ENCODE assay signal across 15 mouse cellular contexts in the genomic region with DNA sequence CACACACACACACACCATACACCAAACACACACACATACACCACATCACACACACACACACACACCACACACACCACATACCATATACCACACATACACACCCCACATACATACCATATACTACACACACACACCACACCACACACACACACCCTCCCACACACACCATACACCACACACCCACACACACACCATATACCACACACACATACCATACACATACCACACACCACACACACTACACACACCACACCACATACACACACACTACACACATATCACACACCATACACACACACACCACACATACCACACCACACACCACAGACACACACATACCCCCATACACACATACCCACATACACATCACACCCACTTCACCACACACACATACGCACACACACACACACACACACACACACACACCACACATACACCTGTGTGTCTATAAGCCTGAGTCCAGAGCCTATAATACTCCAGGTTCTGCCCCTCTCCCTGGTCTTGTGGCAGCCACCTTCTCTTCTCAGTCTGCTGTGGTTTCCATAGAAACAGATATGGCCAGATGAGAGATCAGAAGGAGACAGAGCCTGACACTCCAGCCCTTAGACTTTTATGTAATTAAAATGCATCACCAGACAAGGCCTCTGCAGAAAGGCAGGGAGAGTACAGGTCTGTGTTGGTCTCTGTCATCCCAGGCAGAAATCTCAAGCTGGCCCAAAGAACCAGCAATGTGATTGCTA.
DNase-seq lines count a peak whose midpoint lies in the region; ATAC-seq lines count a peak whose summit lies in the region.
"Had no signal": no experiment of that assay in that cellular context is flagged by ENCODE, and none has a peak within 500 bp of the region (broad histone marks: within the 10 kb centered on the region; RNA-seq: fewer than 3 reads in every experiment).

No protein-coding gene starts in this region.

- no peak overlapping the region for H3K9ac ChIP-seq in liver, embryonic 13.5 days
- H3K9ac ChIP-seq in liver, embryonic 12.5 days, result no peak overlapping the region
- H3K9ac ChIP-seq in forebrain, embryonic 12.5 days, result peak overlapping the region; percentile 21; the same call in 1 of the 2 replicates
- H3K9ac ChIP-seq in hindbrain, embryonic 16.5 days (ENCODE audit: low read depth, low read length), result 0 out of 2 replicates have a peak overlapping the region, but pooled peaks have one; percentile 11
- no peak overlapping the region for H3K9ac ChIP-seq in neural tube, embryonic 14.5 days (replicated peaks; ENCODE audit: low read depth, low read length)

- H3K4me3 ChIP-seq in liver, embryonic 13.5 days (replicated peaks), result no peak overlapping the region
- H3K4me3 ChIP-seq in liver, embryonic 12.5 days, result no peak overlapping the region
- no peak overlapping the region for H3K4me3 ChIP-seq in forebrain, embryonic 12.5 days (replicated peaks)
- no peak overlapping the region for H3K4me3 ChIP-seq in hindbrain, embryonic 16.5 days (ENCODE audit: low read length)
- H3K4me3 ChIP-seq in neural tube, embryonic 14.5 days (ENCODE audit: low read depth, low read length), result no peak overlapping the region
- H3K4me3 ChIP-seq: erythroblast, embryonic 14.5 days; myocyte had no signal

- H3K4me1 ChIP-seq in liver, embryonic 13.5 days (replicated peaks), result no peaks in the 10 kb centered on the region
- H3K4me1 ChIP-seq in liver, embryonic 12.5 days, result 0 out of 2 replicates have a peak, but pooled peaks cover 3% of the 10 kb centered on the region
- peaks cover 27% of the 10 kb centered on the region for H3K4me1 ChIP-seq in forebrain, embryonic 12.5 days
- peaks cover 11% of the 10 kb centered on the region for H3K4me1 ChIP-seq in hindbrain, embryonic 16.5 days (ENCODE audit: control insufficient read depth, insufficient read depth, low read depth, low read length)
- H3K4me1 ChIP-seq in neural tube, embryonic 14.5 days (ENCODE audit: control insufficient read depth, insufficient read depth, low read length), result 0 out of 2 replicates have a peak, but pooled peaks cover under 1% of the 10 kb centered on the region

- 53% methylated on average over 1 of the region's 1 CpGs for WGBS in liver, embryonic 13.5 days (ENCODE audit: insufficient replicate concordance)
- WGBS in liver, embryonic 12.5 days (ENCODE audit: insufficient replicate concordance), result 80% methylated on average over 1 of the region's 1 CpGs
- WGBS in forebrain, embryonic 12.5 days, result 79% methylated on average over 1 of the region's 1 CpGs
- 87% methylated on average over 1 of the region's 1 CpGs for WGBS in hindbrain, embryonic 16.5 days
- WGBS in neural tube, embryonic 14.5 days, result 94% methylated on average over 1 of the region's 1 CpGs

- no peaks in the 10 kb centered on the region for H3K36me3 ChIP-seq in liver, embryonic 13.5 days
- no peaks in the 10 kb centered on the region for H3K36me3 ChIP-seq in liver, embryonic 12.5 days
- H3K36me3 ChIP-seq in forebrain, embryonic 12.5 days (replicated peaks), result no peaks in the 10 kb centered on the region
- no peaks in the 10 kb centered on the region for H3K36me3 ChIP-seq in hindbrain, embryonic 16.5 days (ENCODE audit: control insufficient read depth, insufficient read depth, low read length)
- no peaks in the 10 kb centered on the region for H3K36me3 ChIP-seq in neural tube, embryonic 14.5 days (ENCODE audit: control insufficient read depth, insufficient read depth, low read length)

- no peaks in the 10 kb centered on the region for H3K27me3 ChIP-seq in liver, embryonic 13.5 days
- H3K27me3 ChIP-seq in liver, embryonic 12.5 days (replicated peaks), result no peaks in the 10 kb centered on the region
- no peaks in the 10 kb centered on the region for H3K27me3 ChIP-seq in forebrain, embryonic 12.5 days
- no peaks in the 10 kb centered on the region for H3K27me3 ChIP-seq in hindbrain, embryonic 16.5 days (replicated peaks; ENCODE audit: control insufficient read depth, insufficient read depth, low read length)
- H3K27me3 ChIP-seq in neural tube, embryonic 14.5 days (ENCODE audit: control insufficient read depth, insufficient read depth, low read length), result no peaks in the 10 kb centered on the region

- H3K4me2 ChIP-seq in liver, embryonic 13.5 days, result no peak overlapping the region
- no peak overlapping the region for H3K4me2 ChIP-seq in liver, embryonic 12.5 days
- no peak overlapping the region for H3K4me2 ChIP-seq in forebrain, embryonic 12.5 days
- no peak overlapping the region for H3K4me2 ChIP-seq in hindbrain, embryonic 16.5 days (ENCODE audit: low read length)
- H3K4me2 ChIP-seq in neural tube, embryonic 14.5 days (ENCODE audit: low read depth, low read length), result no peak overlapping the region

- no peak for DNase-seq in liver, embryonic 13.5 days
- no peak for DNase-seq in frontal cortex, postnatal 10 days (ENCODE audit: low spot score in 2 of 2)
- DNase-seq: cerebellum, postnatal 14 days; gastrocnemius, postnatal 25 days; heart, postnatal 14 days; kidney, postnatal 25 days; lung, adult 2 months; thymus, postnatal 4 days had no signal

- ATAC-seq in liver, embryonic 13.5 days (ENCODE audit: low read depth), result peak; percentile 43; the same call in 1 of the 2 replicates
- no peak for ATAC-seq in liver, embryonic 12.5 days
- ATAC-seq in forebrain, embryonic 12.5 days (ENCODE audit: low FRiP score), result peak; percentile 37
- peak; percentile 43 for ATAC-seq in hindbrain, embryonic 16.5 days
- peak; percentile 7 for ATAC-seq in neural tube, embryonic 14.5 days (ENCODE audit: low read depth)
- no peak for ATAC-seq in erythroid progenitor cell, adult 5-6 weeks (replicated peaks; ENCODE audit: low FRiP score, poor library complexity, severe bottlenecking)

- no peaks in the 10 kb centered on the region for H3K9me3 ChIP-seq in liver, embryonic 13.5 days (replicated peaks)
- no peaks in the 10 kb centered on the region for H3K9me3 ChIP-seq in liver, embryonic 12.5 days (replicated peaks)
- no peaks in the 10 kb centered on the region for H3K9me3 ChIP-seq in forebrain, embryonic 12.5 days
- H3K9me3 ChIP-seq in hindbrain, embryonic 16.5 days (ENCODE audit: control insufficient read depth, low read length), result no peaks in the 10 kb centered on the region
- no peaks in the 10 kb centered on the region for H3K9me3 ChIP-seq in neural tube, embryonic 14.5 days (ENCODE audit: control insufficient read depth, low read length)

- H3K27ac ChIP-seq in liver, embryonic 13.5 days, result no peak overlapping the region
- no peak overlapping the region for H3K27ac ChIP-seq in liver, embryonic 12.5 days
- 0 out of 2 replicates have a peak overlapping the region, but pooled peaks have one; percentile 46 for H3K27ac ChIP-seq in forebrain, embryonic 12.5 days
- peak overlapping the region; percentile 61 for H3K27ac ChIP-seq in hindbrain, embryonic 16.5 days (ENCODE audit: low read depth, low read length)
- H3K27ac ChIP-seq in neural tube, embryonic 14.5 days (ENCODE audit: low read depth, low read length), result no peak overlapping the region

Comparison
In these comparisons a context has a peak if more than half of its experiments do, and no peak if none do; other contexts are left out.
1. ATAC-seq: peak in liver, embryonic 13.5 days (single experiment), forebrain, embryonic 12.5 days (single experiment), hindbrain, embryonic 16.5 days (single experiment) and neural tube, embryonic 14.5 days (single experiment); none in liver, embryonic 12.5 days (single experiment) and erythroid progenitor cell, adult 5-6 weeks (single experiment).
2. H3K27ac ChIP-seq: peak in forebrain, embryonic 12.5 days (single experiment) and hindbrain, embryonic 16.5 days (single experiment); none in liver, embryonic 13.5 days (single experiment), liver, embryonic 12.5 days (single experiment) and neural tube, embryonic 14.5 days (single experiment).
3. H3K9ac ChIP-seq: peak in forebrain, embryonic 12.5 days (single experiment) and hindbrain, embryonic 16.5 days (single experiment); none in liver, embryonic 13.5 days (single experiment), liver, embryonic 12.5 days (single experiment) and neural tube, embryonic 14.5 days (single experiment).